Mouse (Mus musculus) CH12.LX (cell line): ENCODE results near the gene Nrbf2. TPM values are rescaled to one million over a fixed set of nuclear protein-coding genes. Genes with fewer than 3 reads are reported as not detected.

Source experiments
- DNase-seq: peaks from one replicate; pipeline ENCODE4 v3.0.0-alpha.2; 2013; ENCODE audit errors: extremely low read depth
- H3K27ac ChIP-seq: 2 replicates; pipeline ENCODE4 v1.5.1; 2012; ENCODE audit warnings: low read depth, mild to moderate bottlenecking, control low read depth, moderate library complexity; ENCODE audit not compliant: insufficient read depth
- H3K27me3 ChIP-seq: replicated peaks from 2 replicates; pipeline ENCODE3; 2012; ENCODE audit warnings: inconsistent platforms
- H3K36me3 ChIP-seq, 2 experiments: replicated peaks in 1 of 2; 2 replicates each; pipeline versions ENCODE3 to v1.6.1; 2012; ENCODE audit warnings: inconsistent platforms in 1 of 2, low read length in 1 of 2, mild to moderate bottlenecking in 1 of 2, mixed read lengths in 1 of 2, moderate library complexity in 1 of 2; ENCODE audit not compliant: control insufficient read depth in 1 of 2, insufficient read depth in 1 of 2
- H3K4me1 ChIP-seq, 2 experiments: 2 replicates each; pipeline ENCODE4 v1.6.1; 2012; ENCODE audit warnings: inconsistent platforms in 1 of 2, moderate library complexity in 1 of 2; ENCODE audit not compliant: insufficient read depth in 2 of 2, control insufficient read depth in 1 of 2
- H3K4me2 ChIP-seq: 2 replicates; pipeline ENCODE4 v1.6.1; 2012; ENCODE audit warnings: low read depth, mild to moderate bottlenecking, control low read depth; ENCODE audit not compliant: poor library complexity, insufficient read depth, severe bottlenecking
- H3K4me3 ChIP-seq, 3 experiments: fragments of 150-350 bp in 1 of 3; sonication (generic) in 1 of 3; replicated peaks in 1 of 3; 2 replicates each; pipeline versions ENCODE3 to v1.5.1; 2011 to 2012; ENCODE audit warnings: low read depth in 2 of 3, low read length in 2 of 3, mild to moderate bottlenecking in 2 of 3, moderate library complexity in 2 of 3, control low read depth in 1 of 3, improper control_type of control experiment in 1 of 3, inconsistent platforms in 1 of 3, mixed read lengths in 1 of 3; ENCODE audit not compliant: poor library complexity in 1 of 3
- H3K79me2 ChIP-seq: replicated peaks from 2 replicates; pipeline ENCODE4 v1.6.1; 2012; ENCODE audit warnings: mild to moderate bottlenecking, moderate library complexity; ENCODE audit not compliant: control insufficient read depth, poor library complexity, insufficient read depth, severe bottlenecking; ENCODE audit errors: extremely low read depth
- H3K9ac ChIP-seq: 2 replicates; pipeline ENCODE4 v1.6.1; 2012; ENCODE audit warnings: low read depth, mild to moderate bottlenecking, control low read depth, moderate library complexity; ENCODE audit not compliant: insufficient read depth
- H3K9me3 ChIP-seq: replicated peaks from 2 replicates; pipeline ENCODE3; 2012; ENCODE audit warnings: low read length, inconsistent platforms, mixed read lengths
- BHLHE40 ChIP-seq: IDR thresholded peaks from 2 replicates; pipeline ENCODE4 v1.6.1; 2011; ENCODE audit warnings: mild to moderate bottlenecking, low read depth, low read length, improper control_type of control experiment
- CHD1 ChIP-seq: IDR thresholded peaks from 2 replicates; pipeline ENCODE4 v1.6.1; 2012; ENCODE audit warnings: low read depth, low read length, improper control_type of control experiment, inconsistent platforms
- CTCF ChIP-seq, 2 experiments: IDR thresholded peaks in 1 of 2; conservative IDR thresholded peaks in 1 of 2; 2 replicates each; pipeline ENCODE4 v1.5.1; 2011 to 2012; ENCODE audit warnings: low read depth in 2 of 2, low read length in 2 of 2, improper control_type of control experiment in 1 of 2, inconsistent platforms in 1 of 2, mild to moderate bottlenecking in 1 of 2, moderate library complexity in 1 of 2
- E2F4 ChIP-seq: IDR thresholded peaks from 2 replicates; pipeline ENCODE4 v1.6.1; 2011; ENCODE audit warnings: low read depth, low read length, improper control_type of control experiment; ENCODE audit not compliant: insufficient replicate concordance
- ELF1 ChIP-seq: IDR thresholded peaks from 2 replicates; pipeline ENCODE4 v1.6.1; 2014; ENCODE audit warnings: low read depth, mild to moderate bottlenecking, inconsistent platforms, low read length, improper control_type of control experiment
- EP300 ChIP-seq: IDR thresholded peaks from 2 replicates; pipeline ENCODE4 v1.6.1; 2011; ENCODE audit warnings: low read length, improper control_type of control experiment
- ETS1 ChIP-seq: conservative IDR thresholded peaks from 2 replicates; pipeline ENCODE4 v1.6.1; 2012; ENCODE audit warnings: low read depth, mild to moderate bottlenecking, inconsistent platforms, low read length, improper control_type of control experiment, moderate library complexity
- GABPA ChIP-seq: IDR thresholded peaks from 2 replicates; pipeline ENCODE4 v1.6.1; 2012; ENCODE audit warnings: low read depth, low read length, improper control_type of control experiment, inconsistent platforms; ENCODE audit not compliant: insufficient replicate concordance
- IRF4 ChIP-seq: IDR thresholded peaks from 2 replicates; pipeline ENCODE4 v1.6.1; 2014; ENCODE audit warnings: low read depth, mild to moderate bottlenecking, inconsistent platforms, low read length, improper control_type of control experiment
- JUN ChIP-seq: IDR thresholded peaks from 2 replicates; pipeline ENCODE4 v1.6.1; 2011; ENCODE audit warnings: low read depth, mild to moderate bottlenecking, low read length, improper control_type of control experiment, moderate library complexity; ENCODE audit not compliant: insufficient read depth
- JUND ChIP-seq: conservative IDR thresholded peaks from 2 replicates; pipeline ENCODE4 v1.6.1; 2011; ENCODE audit warnings: low read depth, low read length, improper control_type of control experiment
- KAT2A ChIP-seq: IDR thresholded peaks from 2 replicates; pipeline ENCODE4 v1.6.1; 2012; ENCODE audit warnings: low read length, improper control_type of control experiment, inconsistent platforms; ENCODE audit not compliant: insufficient replicate concordance
- MAX ChIP-seq: IDR thresholded peaks from 2 replicates; pipeline ENCODE4 v1.6.1; 2011; ENCODE audit warnings: low read length, improper control_type of control experiment
- MAZ ChIP-seq: IDR thresholded peaks from 2 replicates; pipeline ENCODE4 v1.6.1; 2012; ENCODE audit warnings: low read depth, mild to moderate bottlenecking, inconsistent platforms, low read length, improper control_type of control experiment, moderate library complexity
- MEF2A ChIP-seq: IDR thresholded peaks from 2 replicates; pipeline ENCODE4 v1.6.1; 2014; ENCODE audit warnings: low read depth, mild to moderate bottlenecking, inconsistent platforms, low read length, improper control_type of control experiment, borderline replicate concordance
- MYC ChIP-seq: IDR thresholded peaks from 2 replicates; pipeline ENCODE4 v1.6.1; 2011; ENCODE audit warnings: low read depth, mild to moderate bottlenecking, improper control_type of control experiment, low read length
- NELFE ChIP-seq: IDR thresholded peaks from 2 replicates; pipeline ENCODE4 v1.6.1; 2011; ENCODE audit warnings: low read depth, low read length, improper control_type of control experiment
- NRF1 ChIP-seq: IDR thresholded peaks from 2 replicates; pipeline ENCODE4 v1.6.1; 2014; ENCODE audit warnings: low read depth, mild to moderate bottlenecking, inconsistent platforms, low read length, improper control_type of control experiment, moderate library complexity
- PAX5 ChIP-seq: IDR thresholded peaks from 2 replicates; pipeline ENCODE4 v1.6.1; 2012; ENCODE audit warnings: low read length, inconsistent platforms, mixed read lengths
- POLR2A ChIP-seq: IDR thresholded peaks from 2 replicates; pipeline ENCODE4 v1.6.1; 2011; ENCODE audit warnings: low read depth, mild to moderate bottlenecking, improper control_type of control experiment, low read length
- POLR2AphosphoS2 ChIP-seq: IDR thresholded peaks from 2 replicates; pipeline ENCODE4 v1.6.1; 2011; ENCODE audit warnings: low read depth, low read length, improper control_type of control experiment
- RAD21 ChIP-seq: IDR thresholded peaks from 2 replicates; pipeline ENCODE4 v1.6.1; 2011; ENCODE audit warnings: low read depth, mild to moderate bottlenecking, low read length, improper control_type of control experiment, moderate library complexity
- RCOR1 ChIP-seq: conservative IDR thresholded peaks from 2 replicates; pipeline ENCODE4 v1.6.1; 2012; ENCODE audit warnings: low read depth, mild to moderate bottlenecking, inconsistent platforms, low read length, improper control_type of control experiment
- SMC3 ChIP-seq: IDR thresholded peaks from 2 replicates; pipeline ENCODE4 v1.6.1; 2011; ENCODE audit warnings: low read depth, low read length, improper control_type of control experiment
- TBP ChIP-seq: conservative IDR thresholded peaks from 2 replicates; pipeline ENCODE4 v1.6.1; 2011; ENCODE audit warnings: low read depth, low read length, improper control_type of control experiment
- TCF12 ChIP-seq: IDR thresholded peaks from 2 replicates; pipeline ENCODE4 v1.6.1; 2014; ENCODE audit warnings: low read depth, mild to moderate bottlenecking, inconsistent platforms, low read length, improper control_type of control experiment
- UBTF ChIP-seq: IDR thresholded peaks from 2 replicates; pipeline ENCODE4 v1.6.1; 2012; ENCODE audit warnings: low read depth, mild to moderate bottlenecking, inconsistent platforms, low read length, improper control_type of control experiment, moderate library complexity
- USF1 ChIP-seq: IDR thresholded peaks from 2 replicates; pipeline ENCODE4 v1.6.1; 2014; ENCODE audit warnings: low read depth, mild to moderate bottlenecking, inconsistent platforms, low read length, improper control_type of control experiment
- USF2 ChIP-seq: conservative IDR thresholded peaks from 2 replicates; pipeline ENCODE4 v1.6.1; 2011; ENCODE audit warnings: low read depth, low read length, improper control_type of control experiment
- ZKSCAN1 ChIP-seq: IDR thresholded peaks from 2 replicates; pipeline ENCODE4 v1.6.1; 2012; ENCODE audit warnings: low read depth, inconsistent platforms, low read length, improper control_type of control experiment, borderline replicate concordance
- ZMIZ1 ChIP-seq: IDR thresholded peaks from 2 replicates; pipeline ENCODE4 v1.6.1; 2012; ENCODE audit warnings: low read depth, mild to moderate bottlenecking, inconsistent platforms, low read length, improper control_type of control experiment
- dilution Hi-C: fragments of 300-500 bp; cut with MboI; formaldehyde crosslinking; loops from 2 replicates; pipeline ENCODE4 v1.14.3; 2020; ENCODE audit warnings: low sequenced_read_pairs; ENCODE audit not compliant: extremely low pct_unique_long_range_greater_than_20kb, extremely low pct_ligation_motif_present
- in situ Hi-C: fragments of 300-500 bp; cut with MboI; formaldehyde crosslinking; loops from 3 replicates; pipeline ENCODE4 v1.14.3; 2019; ENCODE audit warnings: low sequenced_read_pairs, low pct_ligation_motif_present, low pct_unique_long_range_greater_than_20kb, mixed read lengths
- polyA plus RNA-seq: library from polyadenylated mRNA; unstranded; fragments of >175 nt; gene quantifications from 2 replicates; pipeline ENCODE4 v1.2.1, GENCODE M21; 2012; ENCODE audit warnings: low read depth; ENCODE audit not compliant: insufficient read length
- total RNA-seq, 2 experiments: library from RNA; depleted of rRNA; stranded (reverse); fragments of 300-350 nt in 1 of 2; fragments of >200 nt in 1 of 2; gene quantifications; 2 replicates each; pipeline ENCODE4 v1.2.3; 2012 to 2014

Gene Nrbf2
- total and polyA plus RNA-seq, 3 experiments: 16.6 to 33.0 (median 17.8) TPM

GRCm38 (mm10) chr10:67264852-67265251 lies 20.3 kb downstream of the Nrbf2 start:
- Histone ChIP-seq H3K27me3 (no peaks in the 10 kb centered on the region), H3K79me2 (no peaks in the 10 kb centered on the region), H3K9me3 (no peaks in the 10 kb centered on the region), H3K36me3 (peaks cover 45 to 47% of the 10 kb centered on the region in 2 experiments), H3K27ac (no peak overlapping the region), H3K4me1 (no peaks in the 10 kb centered on the region)
- no peak for TF ChIP-seq ZMIZ1
- TF ChIP-seq KAT2A: no peak
- no peak for TF ChIP-seq BHLHE40
- peak; percentile 93 for TF ChIP-seq SMC3
- TF ChIP-seq POLR2A: peak; percentile 36; the same call in 1 of the 2 replicates
- no peak for TF ChIP-seq NRF1
- no peak for TF ChIP-seq ZKSCAN1
- peak; percentile 51 to 80 for TF ChIP-seq CTCF (conservative IDR thresholded peaks at IDR 0.05 in 1 of 2, IDR thresholded peaks at IDR 0.05 in 1 of 2; ENCODE audit: low read depth in 2 of 2, low read length in 2 of 2)
- TF ChIP-seq POLR2AphosphoS2: no peak
- TF ChIP-seq UBTF: no peak
- TF ChIP-seq IRF4: no peak
- peak; percentile 78 for TF ChIP-seq RAD21
- TF ChIP-seq TCF12: no peak
- no peak for TF ChIP-seq MAX
- no peak for TF ChIP-seq USF2
- no peak for TF ChIP-seq TBP
- no peak for TF ChIP-seq CHD1
- TF ChIP-seq ELF1: no peak
- no peak for TF ChIP-seq JUN
- no peak for TF ChIP-seq ETS1
- TF ChIP-seq EP300: no peak
- no peak for TF ChIP-seq JUND
- TF ChIP-seq MYC: no peak
- no peak for TF ChIP-seq MEF2A
- no peak for TF ChIP-seq RCOR1
- TF ChIP-seq PAX5: no peak
- TF ChIP-seq USF1: no peak
- TF ChIP-seq GABPA: no peak
- no peak for TF ChIP-seq NELFE
- TF ChIP-seq E2F4: no peak
- no peak for TF ChIP-seq MAZ
- TF ChIP-seq, all 38 proteins: peak for 4
- dilution Hi-C loops (no loop called here), in situ Hi-C loops (no loop called here)
- no peak overlapping the region for H3K4me3 ChIP-seq
- peak; percentile 39 for DNase-seq
- H3K9ac ChIP-seq: no peak overlapping the region
- no peak overlapping the region for H3K4me2 ChIP-seq
